Mouse (Mus musculus) myocyte (in vitro differentiated cells): ENCODE data around the gene Rnf217.

Experiments used
- CEBPB ChIP-seq: IDR thresholded peaks from 2 replicates; pipeline ENCODE4 v1.6.1; 2011; ENCODE audit warnings: mild to moderate bottlenecking, moderate library complexity; ENCODE audit not compliant: poor library complexity, insufficient read depth, severe bottlenecking
- E2F4 ChIP-seq: IDR thresholded peaks from one replicate; pipeline ENCODE4 v1.6.1; 2011; ENCODE audit warnings: mild to moderate bottlenecking, control low read depth, moderate library complexity; ENCODE audit not compliant: insufficient read depth
- MAX ChIP-seq: IDR thresholded peaks from one replicate; pipeline ENCODE4 v1.6.1; 2011; ENCODE audit warnings: low read depth, mild to moderate bottlenecking, control low read depth
- MYOD1 ChIP-seq, 3 experiments: IDR thresholded peaks; one replicate each; pipeline ENCODE4 v1.6.1; 2011; ENCODE audit warnings: control low read depth in 2 of 3, low read depth in 2 of 3, mild to moderate bottlenecking in 2 of 3, moderate library complexity in 1 of 3; ENCODE audit not compliant: insufficient read length in 2 of 3, control insufficient read depth in 1 of 3
- MYOG ChIP-seq, 3 experiments: IDR thresholded peaks; one replicate each; pipeline ENCODE4 v1.6.1; 2011; ENCODE audit warnings: control low read depth in 2 of 3, low read depth in 2 of 3, mild to moderate bottlenecking in 2 of 3; ENCODE audit not compliant: insufficient read length in 2 of 3, control insufficient read depth in 1 of 3, insufficient read depth in 1 of 3
- POLR2A ChIP-seq: IDR thresholded peaks from one replicate; pipeline ENCODE4 v1.6.1; 2011; ENCODE audit warnings: low read depth, mild to moderate bottlenecking, control low read depth, moderate library complexity; ENCODE audit not compliant: insufficient read length
- POLR2AphosphoS2 ChIP-seq: IDR thresholded peaks from one replicate; pipeline ENCODE4 v1.6.1; 2011; ENCODE audit warnings: low read depth, control low read depth; ENCODE audit not compliant: insufficient read length
- REST ChIP-seq: IDR thresholded peaks from one replicate; pipeline ENCODE4 v1.6.1; 2011; ENCODE audit warnings: mild to moderate bottlenecking, control low read depth, moderate library complexity; ENCODE audit not compliant: insufficient read depth, insufficient read length
- SRF ChIP-seq: IDR thresholded peaks from one replicate; pipeline ENCODE4 v1.6.1; 2011; ENCODE audit warnings: low read depth; ENCODE audit not compliant: control insufficient read depth, insufficient read length
- TCF12 ChIP-seq: IDR thresholded peaks from one replicate; pipeline ENCODE4 v1.6.1; 2011; ENCODE audit warnings: mild to moderate bottlenecking, control low read depth; ENCODE audit not compliant: poor library complexity, insufficient read depth, severe bottlenecking
- TCF3 ChIP-seq: IDR thresholded peaks from one replicate; pipeline ENCODE4 v1.6.1; 2011; ENCODE audit warnings: low read depth, control low read depth; ENCODE audit not compliant: insufficient read length
- USF1 ChIP-seq: IDR thresholded peaks from one replicate; pipeline ENCODE4 v1.6.1; 2011; ENCODE audit warnings: low read depth, mild to moderate bottlenecking, control low read depth, moderate library complexity

DNA sequence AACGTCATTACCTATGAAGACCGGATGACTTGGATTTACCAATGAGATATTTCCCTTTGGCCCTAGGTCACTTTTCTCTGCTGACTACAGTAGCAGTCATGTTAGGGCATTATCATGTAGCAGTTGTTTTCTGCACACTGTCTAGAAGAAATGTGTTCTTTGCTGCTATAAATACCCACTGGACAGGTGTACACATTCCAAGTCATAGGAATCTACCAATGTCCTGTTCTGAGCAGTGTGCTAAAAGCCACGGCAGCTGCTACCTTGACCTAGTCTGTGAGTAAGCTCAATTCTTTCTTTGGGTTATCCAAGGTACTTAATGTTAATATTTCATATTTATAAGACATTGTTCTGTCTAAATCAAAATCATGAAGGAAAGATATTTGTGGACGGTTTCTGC is 5.1 kb downstream of the Rnf217 start:
- TF ChIP-seq E2F4, result no peak
- peak in 2 of 3 experiments; percentile 55 to 82 for TF ChIP-seq MYOG (IDR thresholded peaks at IDR 0.05; ENCODE audit: control insufficient read depth in 1 of 3, insufficient read depth in 1 of 3, insufficient read length in 2 of 3, low read depth in 2 of 3)
- peak; percentile 90 for TF ChIP-seq TCF12
- no peak for TF ChIP-seq POLR2A
- TF ChIP-seq MAX, result no peak
- peak in 2 of 3 experiments; percentile 85 to 90 for TF ChIP-seq MYOD1 (IDR thresholded peaks at IDR 0.05; ENCODE audit: control insufficient read depth in 1 of 3, insufficient read length in 2 of 3, low read depth in 2 of 3)
- no peak for TF ChIP-seq POLR2AphosphoS2
- TF ChIP-seq TCF3, result peak; percentile 17
- no peak for TF ChIP-seq SRF
- no peak for TF ChIP-seq USF1
- TF ChIP-seq CEBPB, result no peak
- no peak for TF ChIP-seq REST
